Mouse (Mus musculus): ENCODE results near the gene Baz2a. TPM values are rescaled to one million over a fixed set of nuclear protein-coding genes. Genes with fewer than 3 reads are reported as not detected.
"Not testable (repeated sequence)": the region's sequence is repeated elsewhere in the genome, so short reads cannot be mapped to it uniquely, and the experiment has no call there.

The Baz2a gene
- total RNA-seq, 2 experiments from 2014 or later: 42.8 to 45.5 TPM

DNA sequence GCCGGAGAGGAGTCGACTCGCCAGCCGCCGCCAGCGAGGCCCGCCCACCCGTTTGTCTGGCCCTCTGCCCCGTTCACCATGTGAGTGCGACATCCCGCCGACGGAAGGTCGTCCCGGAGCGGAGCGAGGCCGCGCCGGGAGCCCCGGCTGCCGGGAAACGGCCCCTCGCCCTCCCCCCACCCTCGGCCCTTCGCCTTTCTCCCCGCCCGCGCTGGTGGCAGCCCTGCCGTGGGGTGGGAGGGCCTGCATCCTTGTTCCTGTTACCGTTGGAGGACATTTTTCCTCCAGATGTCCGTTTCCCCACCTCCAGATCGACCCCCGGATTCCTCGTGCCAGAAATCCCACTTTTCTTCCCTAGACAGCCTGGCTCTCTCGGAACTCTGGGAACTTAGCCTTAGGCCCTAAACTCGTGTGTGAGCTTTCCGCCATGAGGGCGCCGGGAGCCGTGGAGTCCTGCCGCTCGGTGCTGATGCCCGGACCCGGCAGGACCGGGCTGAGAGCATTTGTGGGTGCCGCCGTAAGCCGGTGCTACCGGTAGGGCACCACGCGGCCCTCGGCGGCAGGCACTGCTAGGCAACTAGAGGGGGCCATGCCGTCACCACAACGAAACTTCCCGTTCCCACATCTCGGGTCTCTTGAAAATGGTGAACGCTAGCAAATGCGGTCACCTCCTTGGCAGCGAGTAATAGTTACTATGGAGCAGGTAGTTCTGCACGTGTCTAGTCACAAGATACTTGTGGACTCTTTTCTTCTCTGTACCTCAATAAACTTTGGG is 32.0 kb upstream of the Baz2a start:
- Histone ChIP-seq H3K27ac (peak overlapping the region; percentile 98), H3K4me3 (peak overlapping the region; percentile 68)
- no peak for DNase-seq (ENCODE audit: low spot score in 2 of 2)
- TF ChIP-seq CTCF (conservative IDR thresholded peaks at IDR 0.05): peak; percentile 49

DNA sequence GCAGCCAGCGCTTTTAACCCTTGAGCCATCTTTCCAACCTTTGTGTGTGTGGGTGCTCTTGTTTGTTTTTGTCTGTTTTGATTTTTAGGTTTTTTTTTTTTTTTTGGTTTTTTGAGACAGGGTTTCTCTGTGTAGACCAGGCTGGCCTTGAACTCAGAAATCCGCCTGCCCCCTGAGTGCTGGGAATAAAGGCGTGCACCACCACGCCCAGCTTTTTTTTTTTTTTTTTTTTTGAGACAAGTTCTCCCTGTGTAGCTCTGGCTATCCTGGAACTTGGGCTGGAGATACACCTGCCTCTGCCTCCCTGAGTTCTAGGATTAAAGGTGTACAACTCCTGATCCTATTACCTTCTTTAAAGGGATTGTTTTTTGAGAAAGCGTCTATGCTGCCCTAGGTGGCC is 30.3 kb upstream of the Baz2a start:
- no peak for TF ChIP-seq CTCF (conservative IDR thresholded peaks at IDR 0.05)
- no peak overlapping the region for H3K27ac ChIP-seq

DNA sequence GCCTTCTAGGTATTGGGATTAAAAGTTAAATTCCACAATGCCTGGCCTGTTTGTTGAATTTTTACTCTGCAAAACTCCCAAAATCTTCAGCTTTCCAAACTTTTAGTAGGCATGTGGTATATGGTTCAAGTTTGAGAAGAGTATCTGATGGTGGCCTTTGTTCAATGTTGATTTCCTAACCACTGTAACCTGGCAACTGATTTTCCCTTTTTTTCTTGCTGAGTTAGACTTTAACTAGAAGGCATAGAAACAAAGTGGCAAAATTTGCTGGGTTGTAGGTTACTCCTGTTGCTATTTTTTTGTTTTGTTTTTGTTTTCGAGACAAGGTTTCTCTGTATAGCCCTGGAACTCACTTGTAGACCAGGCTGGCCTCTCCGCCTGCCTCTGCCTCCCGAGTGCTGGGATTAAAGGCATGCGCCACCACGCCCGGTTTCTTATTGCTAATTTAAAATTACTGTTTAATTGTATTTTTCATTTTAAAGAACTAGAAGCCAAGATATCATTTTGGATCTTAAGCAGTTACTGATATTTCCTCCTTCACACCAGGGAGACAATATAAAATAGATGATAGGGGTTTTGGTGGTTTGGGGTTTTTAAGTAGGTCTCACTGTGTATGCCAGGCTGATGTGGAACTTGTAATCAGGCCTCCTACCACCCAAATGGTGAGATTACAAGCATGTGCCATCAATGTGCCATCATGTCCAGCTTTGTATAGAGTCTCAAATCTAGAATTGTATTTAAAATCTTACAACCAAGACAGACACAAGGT is 29.0 kb upstream of the Baz2a start:
- no peak for TF ChIP-seq CTCF (conservative IDR thresholded peaks at IDR 0.05)
- DNase-seq (ENCODE audit: low spot score in 2 of 2): no peak
- no peak overlapping the region for H3K4me3 ChIP-seq
- no peak overlapping the region for H3K27ac ChIP-seq

More for the DNA sequence above, 30.3 kb upstream of the Baz2a start:
- no peak overlapping the region for H3K4me3 ChIP-seq
- no peak for DNase-seq (ENCODE audit: low spot score in 2 of 2)

DNA sequence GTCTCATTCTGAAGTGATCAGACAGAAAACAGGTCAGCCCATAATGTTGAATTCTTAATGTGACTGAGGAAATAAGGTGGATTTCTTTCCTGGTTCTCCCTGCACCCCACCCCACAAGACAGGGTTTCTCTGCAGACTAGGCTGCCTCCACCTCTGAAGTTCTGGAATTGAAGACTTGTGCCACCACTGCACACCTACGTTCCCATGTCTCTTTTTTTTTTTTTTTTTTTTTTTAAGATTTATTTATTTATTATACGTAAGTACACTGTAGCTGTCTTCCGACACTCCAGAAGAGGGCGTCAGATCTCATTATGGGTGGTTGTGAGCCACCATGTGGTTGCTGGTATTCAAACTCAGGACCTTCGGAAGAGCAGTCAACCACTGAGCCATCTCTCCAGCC is 25.3 kb upstream of the Baz2a start:
- no peak overlapping the region for H3K4me3 ChIP-seq
- DNase-seq (ENCODE audit: low spot score in 2 of 2): no peak
- no peak overlapping the region for H3K27ac ChIP-seq
- TF ChIP-seq CTCF (conservative IDR thresholded peaks at IDR 0.05): peak; percentile 26; the same call in 1 of the 2 replicates

DNA sequence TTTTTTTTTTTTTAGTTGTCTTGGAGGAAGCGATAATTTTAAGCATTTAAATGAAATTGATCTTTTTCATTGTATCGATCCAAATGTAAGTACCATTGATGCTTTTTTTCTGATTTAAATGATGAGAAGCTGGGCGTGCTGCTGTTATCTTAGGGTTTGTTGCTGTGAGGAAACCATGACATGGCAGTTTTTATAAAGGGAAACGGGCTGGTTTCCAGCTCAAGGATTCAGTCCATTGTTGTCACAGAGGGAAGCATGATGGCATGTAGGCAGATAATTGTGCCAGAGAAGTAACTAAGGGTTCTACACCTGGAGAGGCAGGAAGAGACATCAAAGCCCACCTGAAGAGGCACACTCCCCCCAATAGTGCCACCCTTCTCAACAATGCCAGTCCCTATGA is 22.2 kb upstream of the Baz2a start:
- H3K4me3 ChIP-seq: no peak overlapping the region
- H3K27ac ChIP-seq: no peak overlapping the region
- DNase-seq (ENCODE audit: low spot score in 2 of 2): no peak
- no peak for TF ChIP-seq CTCF (conservative IDR thresholded peaks at IDR 0.05)

DNA sequence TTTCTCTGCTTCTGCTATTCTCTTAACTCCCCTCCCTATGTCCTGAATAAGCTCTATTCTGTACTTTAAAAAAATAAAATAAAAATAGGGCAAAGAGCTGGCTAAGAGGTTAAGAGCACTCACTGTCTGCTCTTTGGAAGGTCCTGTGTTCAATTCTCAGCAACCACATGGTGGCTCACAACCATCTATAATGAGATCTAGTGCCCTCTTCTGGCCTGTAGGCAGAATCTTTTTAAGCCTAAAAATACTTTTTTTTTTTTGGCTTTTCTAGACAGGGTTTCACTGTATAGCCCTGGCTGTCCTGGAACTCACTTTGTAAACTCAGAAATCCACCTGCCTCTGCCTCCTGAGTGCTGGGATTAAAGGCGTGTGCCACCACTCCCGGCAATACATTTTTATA is 20.9 kb upstream of the Baz2a start:
- not testable (repeated sequence) for H3K27ac ChIP-seq; H3K4me3 ChIP-seq; DNase-seq (ENCODE audit: low spot score in 2 of 2)
- TF ChIP-seq CTCF (conservative IDR thresholded peaks at IDR 0.05): peak; percentile 47

DNA sequence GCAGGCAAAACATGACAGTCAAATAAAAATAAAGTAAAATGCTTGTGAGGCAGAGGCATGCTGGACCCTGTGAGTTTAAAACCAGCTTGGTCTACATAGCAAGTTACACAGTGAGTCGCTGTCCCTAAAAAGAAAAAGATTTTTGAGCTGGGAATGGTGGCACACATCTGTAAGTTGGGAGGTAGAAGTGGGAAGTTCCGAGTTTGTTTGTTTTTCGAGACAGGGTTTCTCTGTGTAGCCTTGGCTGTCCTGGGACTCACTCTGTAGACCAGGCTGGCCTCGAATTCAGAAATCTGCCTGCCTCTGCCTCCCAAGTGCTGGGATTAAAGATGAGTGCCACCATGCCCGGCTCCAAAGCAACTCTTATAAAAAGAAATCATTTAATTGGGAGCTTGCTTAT is 13.1 kb upstream of the Baz2a start:
- DNase-seq (ENCODE audit: low spot score in 2 of 2): not testable (repeated sequence)

DNA sequence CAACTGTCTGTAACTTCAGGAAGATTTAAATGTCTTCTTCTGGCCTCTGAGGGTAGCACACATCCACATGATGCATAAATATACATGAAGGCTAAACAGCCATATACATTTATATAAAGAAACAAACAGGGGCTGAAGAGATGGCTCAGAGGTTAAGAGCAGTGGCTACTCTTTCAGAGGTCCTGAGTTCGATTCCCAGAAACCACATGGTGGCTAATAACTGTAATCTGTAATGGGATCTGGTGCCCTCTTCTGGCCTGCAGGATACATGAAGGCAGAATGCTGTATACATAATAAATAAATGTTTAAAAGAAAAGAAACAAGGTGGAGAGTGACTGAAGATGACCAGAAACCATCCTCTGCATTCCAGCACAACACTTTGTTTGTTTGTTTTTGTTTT is 10.9 kb upstream of the Baz2a start:
- peak; percentile 75 for TF ChIP-seq CTCF (conservative IDR thresholded peaks at IDR 0.05)
- no peak for DNase-seq (ENCODE audit: low spot score in 2 of 2)
- Histone ChIP-seq H3K4me3 (no peak overlapping the region), H3K27ac (no peak overlapping the region)

More for the DNA sequence above, 13.1 kb upstream of the Baz2a start:
- not testable (repeated sequence) for H3K27ac ChIP-seq, H3K4me3 ChIP-seq

DNA sequence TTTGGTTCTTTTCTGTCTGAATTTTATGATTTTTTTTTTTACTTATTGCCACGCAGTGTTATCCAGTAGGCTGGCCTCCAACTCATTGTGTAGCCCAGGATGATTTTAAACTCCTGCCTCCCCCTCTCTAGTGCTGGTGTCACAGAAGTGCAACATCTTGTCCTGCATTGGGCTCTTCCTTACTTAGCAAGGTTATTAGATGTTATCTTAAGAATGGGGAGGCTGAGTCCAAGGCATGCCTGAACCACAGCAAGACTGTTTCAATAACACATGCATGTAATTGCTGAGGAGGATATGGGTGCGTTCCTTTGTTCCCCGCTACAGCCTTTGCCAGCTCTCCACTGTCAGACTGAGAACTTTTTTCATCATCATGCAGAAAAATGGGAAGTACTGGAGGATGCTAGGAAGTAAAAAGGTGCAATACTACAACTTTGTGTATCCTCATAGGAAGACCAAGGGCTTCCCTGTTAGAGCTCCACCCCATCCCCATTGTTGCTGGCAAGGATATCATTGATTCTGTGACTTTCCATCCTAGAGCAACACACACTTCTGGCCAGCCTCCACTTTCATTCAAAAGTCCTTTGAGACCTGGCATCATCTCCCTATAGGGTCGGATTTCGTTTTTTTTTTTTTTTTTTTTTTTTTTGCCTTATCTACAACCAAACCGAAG is 9.4 kb upstream of the Baz2a start:
- TF ChIP-seq CTCF (conservative IDR thresholded peaks at IDR 0.05): no peak
- Histone ChIP-seq H3K27ac (peak overlapping the region; percentile 99), H3K4me3 (peak overlapping the region; percentile 85)
- no peak for DNase-seq (ENCODE audit: low spot score in 2 of 2)

DNA sequence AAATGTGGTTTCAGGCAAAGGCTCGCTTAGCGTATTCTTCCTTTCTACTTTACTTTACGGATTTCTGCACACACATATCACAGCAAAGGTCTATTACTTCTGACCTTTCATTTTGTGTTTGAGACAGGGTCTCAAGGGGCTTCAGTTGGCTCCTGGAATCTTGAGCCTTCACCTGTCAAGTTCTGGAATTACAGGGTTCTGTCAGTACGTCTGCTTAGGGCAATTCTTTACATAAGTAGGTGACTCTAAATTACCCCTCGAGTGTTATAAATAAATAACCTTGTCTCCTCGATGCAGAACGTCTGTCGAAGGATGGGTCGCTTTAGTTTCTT is 8.9 kb upstream of the Baz2a start:
- Histone ChIP-seq H3K4me3 (peak overlapping the region; percentile 85), H3K27ac (peak overlapping the region; percentile 99)
- no peak for DNase-seq (ENCODE audit: low spot score in 2 of 2)
- TF ChIP-seq CTCF (conservative IDR thresholded peaks at IDR 0.05): no peak

DNA sequence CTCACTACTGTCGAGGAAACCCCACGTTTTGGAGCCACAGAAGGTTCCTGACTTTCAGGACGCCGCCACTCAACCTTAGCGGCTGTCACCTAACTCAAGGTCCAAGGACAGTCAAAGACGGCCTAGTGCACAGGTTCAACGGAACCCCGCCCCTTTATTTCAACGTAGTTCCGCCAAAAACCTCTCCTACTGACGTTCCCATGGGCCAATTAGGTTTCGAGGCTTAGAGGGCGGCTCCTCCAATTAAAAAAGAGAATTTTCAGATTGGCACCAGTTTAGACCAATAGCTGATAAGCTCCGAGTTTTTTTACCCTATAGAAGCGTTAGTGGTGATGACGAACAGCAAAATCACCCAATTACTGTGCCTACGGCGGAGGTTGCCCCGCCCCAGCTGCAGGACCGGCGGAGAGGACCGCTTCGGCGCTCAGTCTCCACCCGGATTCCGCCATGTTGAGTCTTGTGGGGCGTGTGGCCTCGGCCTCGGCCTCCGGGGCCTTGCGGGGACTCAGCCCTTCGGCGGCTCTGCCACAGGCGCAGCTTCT is 8.4 kb upstream of the Baz2a start, which contains the start of gene Atp5b:
TSS of gene Atp5b (plus strand) at position 394 of the 542 bp plus-strand sequence.
- DNase-seq (ENCODE audit: low spot score in 2 of 2): peak; percentile 98 to 99

DNA sequence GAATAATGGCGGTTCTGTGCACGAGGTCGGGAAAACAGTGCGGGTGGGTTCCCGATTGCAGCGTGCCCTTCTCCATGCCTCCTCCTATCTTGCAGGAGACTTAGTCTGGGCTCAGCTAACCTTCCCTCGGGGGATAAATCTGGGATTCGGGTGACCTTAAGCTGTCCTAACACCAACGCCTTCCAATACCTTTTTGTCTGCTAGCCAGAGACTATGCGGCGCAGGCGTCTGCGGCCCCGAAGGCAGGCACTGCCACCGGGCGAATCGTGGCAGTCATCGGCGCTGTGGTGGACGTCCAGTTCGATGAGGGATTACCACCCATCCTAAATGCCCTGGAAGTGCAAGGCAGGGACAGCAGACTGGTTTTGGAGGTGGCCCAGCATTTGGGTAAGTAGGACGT is 7.7 kb upstream of the Baz2a start:
- TF ChIP-seq CTCF (conservative IDR thresholded peaks at IDR 0.05): no peak
- Histone ChIP-seq H3K4me3 (peak overlapping the region; percentile 77), H3K27ac (peak overlapping the region; percentile 99)
- no peak for DNase-seq (ENCODE audit: low spot score in 2 of 2)

More for the DNA sequence above, 8.4 kb upstream of the Baz2a start, which contains the start of gene Atp5b:
- H3K27ac ChIP-seq: peak within 1 kb of the TSS; percentile 99
- no peak for TF ChIP-seq CTCF (conservative IDR thresholded peaks at IDR 0.05)
- H3K4me3 ChIP-seq: peak within 1 kb of the TSS; percentile 85

DNA sequence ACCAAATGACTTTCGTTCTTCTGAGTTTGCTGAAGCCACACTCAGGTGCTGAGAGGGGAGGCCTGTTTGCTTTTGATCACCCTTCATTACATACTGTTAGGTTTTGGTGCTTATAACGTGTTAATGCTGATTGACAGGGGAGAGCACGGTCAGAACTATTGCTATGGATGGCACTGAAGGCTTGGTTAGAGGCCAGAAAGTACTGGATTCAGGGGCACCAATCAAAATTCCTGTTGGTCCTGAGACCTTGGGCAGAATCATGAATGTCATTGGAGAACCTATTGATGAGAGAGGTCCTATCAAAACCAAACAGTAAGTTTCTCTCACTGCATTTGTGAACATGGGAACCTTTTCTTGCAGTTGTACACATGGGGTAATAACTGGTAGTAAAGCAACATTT is 7.2 kb upstream of the Baz2a start:
- Histone ChIP-seq H3K4me3 (peak overlapping the region; percentile 77), H3K27ac (peak overlapping the region; percentile 99)
- no peak for TF ChIP-seq CTCF (conservative IDR thresholded peaks at IDR 0.05)
- no peak for DNase-seq (ENCODE audit: low spot score in 2 of 2)

Data from layer of hippocampus, adult 2 months (tissue).